Mouse (Mus musculus): ENCODE measurements around the gene Sdr9c7. TPM values are rescaled to one million over a fixed set of nuclear protein-coding genes. Genes with fewer than 3 reads are reported as not detected.

Gene Sdr9c7
- polyA plus RNA-seq, 1 experiment from 2014 or later, result not detected

DNA sequence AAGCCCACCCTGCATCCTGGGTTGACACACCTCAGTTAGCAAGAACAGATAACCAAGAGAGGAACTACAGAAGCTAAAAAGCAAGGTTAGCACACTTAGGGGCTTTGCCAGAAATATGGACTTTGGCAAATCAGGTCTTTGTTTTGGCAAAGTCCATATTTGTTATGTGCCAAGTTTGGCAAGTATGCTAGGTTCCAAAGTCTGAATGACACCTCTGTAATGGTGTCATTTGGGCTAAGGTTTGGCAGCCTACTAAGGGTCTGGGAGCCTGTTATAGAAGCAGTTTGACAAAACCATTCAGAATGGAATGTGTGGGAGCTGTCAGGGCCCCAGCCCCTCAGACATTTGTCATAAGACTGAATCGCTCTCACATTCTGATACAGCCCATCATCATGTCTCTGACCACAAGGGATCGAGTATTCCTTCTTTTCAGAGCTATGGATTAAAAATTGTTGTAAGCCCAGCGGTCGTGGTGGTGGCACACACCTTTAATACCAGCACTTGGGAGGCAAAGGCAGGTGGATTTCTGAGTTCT is 51.3 kb downstream of the Sdr9c7 start:
- no peaks in the 10 kb centered on the region for H3K9me3 ChIP-seq
- no peak overlapping the region for H3K27ac ChIP-seq
- H3K4me2 ChIP-seq (replicated peaks), result no peak overlapping the region
- H3K9ac ChIP-seq (replicated peaks), result no peak overlapping the region
- H3K4me1 ChIP-seq (replicated peaks), result no peaks in the 10 kb centered on the region
- WGBS, result 92% methylated on average over 4 of the region's 4 CpGs
- ATAC-seq, result no peak
- H3K27me3 ChIP-seq, result no peaks in the 10 kb centered on the region
- no peaks in the 10 kb centered on the region for H3K36me3 ChIP-seq
- no peak overlapping the region for H3K4me3 ChIP-seq (replicated peaks)

GRCm38 (mm10) chr10:127951390-127951789 is 53.1 kb downstream of the Sdr9c7 start:
- H3K4me2 ChIP-seq (replicated peaks), result no peak overlapping the region
- no peak overlapping the region for H3K4me3 ChIP-seq (replicated peaks)
- H3K27me3 ChIP-seq, result no peaks in the 10 kb centered on the region
- no peak overlapping the region for H3K9ac ChIP-seq (replicated peaks)
- H3K27ac ChIP-seq, result no peak overlapping the region
- WGBS, result 87% methylated on average over 9 of the region's 9 CpGs
- H3K36me3 ChIP-seq, result no peaks in the 10 kb centered on the region
- H3K9me3 ChIP-seq, result no peaks in the 10 kb centered on the region
- ATAC-seq, result no peak
- H3K4me1 ChIP-seq (replicated peaks), result no peaks in the 10 kb centered on the region

DNA sequence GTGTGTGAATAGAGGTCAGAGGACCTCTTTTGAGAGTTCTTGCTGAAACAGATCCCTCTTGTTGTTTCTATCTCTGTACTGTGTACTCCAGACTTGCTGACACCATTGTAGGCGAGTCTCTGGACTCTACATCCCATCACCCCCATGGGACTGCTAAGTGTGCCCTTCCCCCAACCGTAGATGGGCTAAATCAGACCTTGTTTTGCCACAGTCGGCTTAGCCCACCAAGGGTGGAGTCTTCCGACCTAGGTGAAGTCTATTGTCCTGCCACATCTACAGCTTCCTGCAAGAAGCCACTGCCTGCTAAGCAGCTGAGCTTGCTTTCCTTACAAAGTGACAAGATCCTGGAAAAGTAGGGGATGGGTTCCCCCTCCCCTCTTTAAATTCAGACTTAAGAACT is 53.5 kb downstream of the Sdr9c7 start:
- H3K4me3 ChIP-seq (replicated peaks), result no peak overlapping the region
- H3K9me3 ChIP-seq, result no peaks in the 10 kb centered on the region
- H3K27me3 ChIP-seq, result no peaks in the 10 kb centered on the region
- no peak for ATAC-seq
- no peaks in the 10 kb centered on the region for H3K4me1 ChIP-seq (replicated peaks)
- H3K27ac ChIP-seq, result no peak overlapping the region
- H3K9ac ChIP-seq (replicated peaks), result no peak overlapping the region
- H3K4me2 ChIP-seq (replicated peaks), result no peak overlapping the region
- 72% methylated on average over 4 of the region's 4 CpGs for WGBS
- H3K36me3 ChIP-seq, result no peaks in the 10 kb centered on the region

- Histone ChIP-seq H3K27me3 (no peaks in the 10 kb centered on the region), H3K27ac (no peak overlapping the region), H3K36me3 (no peaks in the 10 kb centered on the region), H3K4me2 (replicated peaks) (no peak overlapping the region), H3K9me3 (no peaks in the 10 kb centered on the region), H3K4me1 (replicated peaks) (no peaks in the 10 kb centered on the region), H3K4me3 (replicated peaks) (no peak overlapping the region), H3K9ac (replicated peaks) (no peak overlapping the region)
- no peak for ATAC-seq
- WGBS, result 79% methylated on average over 4 of the region's 4 CpGs
Measured at GRCm38 (mm10) chr10:127955034-127955433, 56.7 kb downstream of the Sdr9c7 start.

DNA sequence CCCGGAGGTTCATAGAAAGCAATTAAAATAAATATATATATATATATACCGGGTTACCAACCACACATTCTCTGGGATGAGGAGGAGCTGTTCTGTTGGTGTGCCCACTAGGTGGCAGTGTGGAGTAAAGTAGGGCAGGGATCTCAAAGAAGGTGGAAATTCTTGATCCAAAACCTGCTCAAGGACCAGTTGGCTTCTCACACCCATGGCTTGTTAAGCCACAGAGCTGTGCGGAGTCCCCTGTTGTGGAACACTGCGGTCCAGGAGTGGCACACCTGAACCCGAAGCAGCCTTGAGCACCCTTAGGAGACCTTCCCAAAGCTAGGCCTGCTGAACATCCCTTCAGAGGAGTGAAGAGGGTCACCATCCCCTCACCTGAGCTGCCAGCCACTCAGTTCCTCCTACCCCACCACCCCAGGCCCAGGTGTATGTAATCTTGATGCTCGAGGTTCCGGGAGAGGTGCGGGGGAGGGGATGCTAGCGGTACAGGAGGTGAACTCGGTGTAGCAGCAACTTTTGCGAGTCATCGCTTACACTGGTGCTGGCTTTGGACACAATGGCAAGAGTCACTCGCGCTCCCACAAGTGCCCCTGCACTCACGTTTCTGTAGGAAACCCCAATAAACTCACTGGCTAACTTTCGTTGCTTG is 58.0 kb downstream of the Sdr9c7 start:
- 63% methylated on average over 16 of the region's 16 CpGs for WGBS
- no peaks in the 10 kb centered on the region for H3K4me1 ChIP-seq (replicated peaks)

DNA sequence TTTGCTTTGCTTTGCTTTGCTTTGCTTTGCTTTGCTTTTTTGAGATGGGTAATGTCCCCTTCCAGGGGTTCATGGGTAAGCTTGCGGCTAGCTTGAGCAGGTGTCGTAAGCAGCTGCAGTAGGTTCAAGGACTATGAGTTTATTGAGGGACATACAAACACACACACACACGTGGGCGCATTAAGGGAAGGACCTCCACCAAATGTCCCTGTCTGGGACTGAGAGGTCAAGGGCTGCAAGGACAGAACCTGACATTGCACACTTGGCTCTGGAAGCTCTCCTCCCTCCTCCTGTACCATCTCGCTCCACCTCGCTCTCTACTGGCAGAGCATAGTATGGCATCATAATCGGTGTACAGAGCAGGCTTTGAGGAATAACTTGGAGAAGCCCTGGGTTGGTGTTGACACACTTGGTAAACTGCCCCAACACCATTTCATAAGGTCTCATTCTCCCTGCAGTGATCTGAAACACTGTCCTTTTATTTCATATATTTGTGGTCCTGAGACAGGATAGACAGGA is 60.9 kb downstream of the Sdr9c7 start:
- Histone ChIP-seq H3K27ac (no peak overlapping the region), H3K36me3 (no peaks in the 10 kb centered on the region), H3K4me3 (replicated peaks) (no peak overlapping the region), H3K4me1 (replicated peaks) (no peaks in the 10 kb centered on the region), H3K27me3 (no peaks in the 10 kb centered on the region), H3K4me2 (replicated peaks) (no peak overlapping the region), H3K9me3 (no peaks in the 10 kb centered on the region), H3K9ac (replicated peaks) (no peak overlapping the region)
- no peak for ATAC-seq
- 93% methylated on average over 7 of the region's 7 CpGs for WGBS

More for the DNA sequence above, 58.0 kb downstream of the Sdr9c7 start:
- H3K4me2 ChIP-seq (replicated peaks), result no peak overlapping the region
- H3K9me3 ChIP-seq, result no peaks in the 10 kb centered on the region
- no peak overlapping the region for H3K4me3 ChIP-seq (replicated peaks)
- no peak overlapping the region for H3K9ac ChIP-seq (replicated peaks)
- ATAC-seq, result 0 out of 2 replicates have a peak, but pooled peaks have one; percentile 60
- no peaks in the 10 kb centered on the region for H3K36me3 ChIP-seq
- no peak overlapping the region for H3K27ac ChIP-seq
- no peaks in the 10 kb centered on the region for H3K27me3 ChIP-seq

Other genes with a start within 250 kb of the Sdr9c7 start
- 4.6 and 4.8 TPM in 2 replicates for gene Nemp1, start 231.6 kb upstream of the Sdr9c7 start, polyA plus RNA-seq (2015; fragmentation: Nextera tagmentation; extraction: Ambion mirVana)
- 1.2 and 1.8 TPM in 2 replicates for gene Nab2, start 229.9 kb upstream of the Sdr9c7 start, polyA plus RNA-seq (2015; fragmentation: Nextera tagmentation; extraction: Ambion mirVana)
- 0.28 and 0.53 TPM in 2 replicates for gene Myo1a, start 193.3 kb upstream of the Sdr9c7 start, polyA plus RNA-seq (2015; fragmentation: Nextera tagmentation; extraction: Ambion mirVana)
- gene Tac2, start 174.0 kb upstream of the Sdr9c7 start, polyA plus RNA-seq (2015; fragmentation: Nextera tagmentation; extraction: Ambion mirVana), result not detected in 2 replicates
- gene Zbtb39, start 159.0 kb upstream of the Sdr9c7 start, polyA plus RNA-seq (2015; fragmentation: Nextera tagmentation; extraction: Ambion mirVana), result 5.1 and 5.3 TPM in 2 replicates
- 0.39 and 0.52 TPM in 2 replicates for gene Gpr182, start 146.8 kb upstream of the Sdr9c7 start, polyA plus RNA-seq (2015; fragmentation: Nextera tagmentation; extraction: Ambion mirVana)
- 0.04 TPM in 1 of 2 replicates, not detected in the other for gene Rdh1, start 138.8 kb upstream of the Sdr9c7 start, polyA plus RNA-seq (2015; fragmentation: Nextera tagmentation; extraction: Ambion mirVana)
- not detected in 2 replicates for gene Rdh16f1, start 138.7 kb upstream of the Sdr9c7 start, polyA plus RNA-seq (2015; fragmentation: Nextera tagmentation; extraction: Ambion mirVana)
- 0.09 TPM in 2 replicates for gene Rdh9, start 122.1 kb upstream of the Sdr9c7 start, polyA plus RNA-seq (2015; fragmentation: Nextera tagmentation; extraction: Ambion mirVana)
- not detected in 2 replicates for gene Rdh16, start 97.4 kb upstream of the Sdr9c7 start, polyA plus RNA-seq (2015; fragmentation: Nextera tagmentation; extraction: Ambion mirVana)
- not detected in 2 replicates for gene Rdh19, start 48.6 kb upstream of the Sdr9c7 start, polyA plus RNA-seq (2015; fragmentation: Nextera tagmentation; extraction: Ambion mirVana)
- gene Rdh16f2, start 32.0 kb upstream of the Sdr9c7 start, polyA plus RNA-seq (2015; fragmentation: Nextera tagmentation; extraction: Ambion mirVana), result not detected in 2 replicates
- not detected in 2 replicates for gene Rdh7, start 9.7 kb upstream of the Sdr9c7 start, polyA plus RNA-seq (2015; fragmentation: Nextera tagmentation; extraction: Ambion mirVana)
- gene Hsd17b6, start 109.1 kb downstream of the Sdr9c7 start, polyA plus RNA-seq (2015; fragmentation: Nextera tagmentation; extraction: Ambion mirVana), result not detected in 2 replicates
- gene Prim1, start 116.7 kb downstream of the Sdr9c7 start, polyA plus RNA-seq (2015; fragmentation: Nextera tagmentation; extraction: Ambion mirVana), result 44.8 and 49.4 TPM in 2 replicates
- 643 and 661 TPM in 2 replicates for gene Naca, start 137.1 kb downstream of the Sdr9c7 start, polyA plus RNA-seq (2015; fragmentation: Nextera tagmentation; extraction: Ambion mirVana)
- gene Ptges3, start 160.4 kb downstream of the Sdr9c7 start, polyA plus RNA-seq (2015; fragmentation: Nextera tagmentation; extraction: Ambion mirVana), result 443 and 496 TPM in 2 replicates
- 2,005 and 2,018 TPM in 2 replicates for gene Atp5b, start 184.8 kb downstream of the Sdr9c7 start, polyA plus RNA-seq (2015; fragmentation: Nextera tagmentation; extraction: Ambion mirVana)
- gene Baz2a, start 193.1 kb downstream of the Sdr9c7 start, polyA plus RNA-seq (2015; fragmentation: Nextera tagmentation; extraction: Ambion mirVana), result 13.8 and 13.9 TPM in 2 replicates